Mouse (Mus musculus): ENCODE results near the gene Tex46. TPM values are rescaled to one million over a fixed set of nuclear protein-coding genes. Genes with fewer than 3 reads are reported as not detected.

Tex46 gene
- polyA plus RNA-seq, 1 experiment from 2014 or later, result not detected

- Histone ChIP-seq H3K36me3 (ENCODE audit: control insufficient read depth, insufficient read depth, low read length) (no peaks in the 10 kb centered on the region), H3K27ac (replicated peaks; ENCODE audit: low read depth, low read length) (no peak overlapping the region)
Measured at GRCm38 (mm10) chr4:136651882-136652527, 41.8 kb downstream of the Tex46 start.

GRCm38 (mm10) chr4:136652528-136652910 is 42.3 kb downstream of the Tex46 start:
- Histone ChIP-seq H3K27ac (replicated peaks; ENCODE audit: low read depth, low read length) (no peak overlapping the region), H3K9ac (ENCODE audit: low read length) (no peak overlapping the region), H3K27me3 (ENCODE audit: control insufficient read depth, insufficient read depth, low read length) (no peaks in the 10 kb centered on the region), H3K4me2 (ENCODE audit: low read depth, severe bottlenecking) (no peak overlapping the region), H3K4me1 (ENCODE audit: control insufficient read depth, insufficient read depth, low read length) (no peaks in the 10 kb centered on the region), H3K4me3 (ENCODE audit: low read depth, low read length) (no peak overlapping the region), H3K9me3 (ENCODE audit: control insufficient read depth, low read length) (no peaks in the 10 kb centered on the region), H3K36me3 (ENCODE audit: control insufficient read depth, insufficient read depth, low read length) (no peaks in the 10 kb centered on the region)
- ATAC-seq (ENCODE audit: insufficient number of reproducible peaks, low FRiP score, low TSS enrichment, low read depth) (no peak), DNase-seq (ENCODE audit: low spot score) (no peak)
- 86% methylated on average over 11 of the region's 11 CpGs for WGBS

More at GRCm38 (mm10) chr4:136651882-136652527, 41.8 kb downstream of the Tex46 start:
- ATAC-seq (ENCODE audit: insufficient number of reproducible peaks, low FRiP score, low TSS enrichment, low read depth), result no peak
- no peaks in the 10 kb centered on the region for H3K27me3 ChIP-seq (ENCODE audit: control insufficient read depth, insufficient read depth, low read length)
- no peak overlapping the region for H3K4me3 ChIP-seq (ENCODE audit: low read depth, low read length)
- no peak overlapping the region for H3K9ac ChIP-seq (ENCODE audit: low read length)
- no peak for DNase-seq (ENCODE audit: low spot score)
- WGBS, result 83% methylated on average over 13 of the region's 13 CpGs
- H3K4me2 ChIP-seq (ENCODE audit: low read depth, severe bottlenecking), result no peak overlapping the region
- no peaks in the 10 kb centered on the region for H3K4me1 ChIP-seq (ENCODE audit: control insufficient read depth, insufficient read depth, low read length)
- no peaks in the 10 kb centered on the region for H3K9me3 ChIP-seq (ENCODE audit: control insufficient read depth, low read length)

DNA sequence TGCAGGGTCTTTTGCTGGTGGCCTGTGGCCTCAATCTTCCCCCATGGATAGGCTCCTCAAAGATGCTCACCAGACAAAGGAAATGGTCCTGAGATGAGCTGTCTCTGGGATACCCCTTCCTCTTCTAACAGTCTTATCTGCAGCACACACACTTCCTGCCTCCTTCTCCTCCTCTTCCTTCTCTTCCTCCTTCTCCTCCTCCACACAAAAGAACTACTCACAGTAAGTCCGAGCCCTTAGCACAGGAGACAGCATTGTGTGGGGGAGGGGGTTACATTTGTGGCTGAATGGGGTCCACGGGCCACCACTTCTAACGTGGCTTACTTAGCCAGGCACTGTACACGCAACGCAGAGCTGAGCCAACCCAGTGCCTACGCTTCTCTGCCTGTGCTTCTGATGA is 42.8 kb downstream of the Tex46 start:
- no peak for ATAC-seq (ENCODE audit: insufficient number of reproducible peaks, low FRiP score, low TSS enrichment, low read depth)
- H3K4me1 ChIP-seq (ENCODE audit: control insufficient read depth, insufficient read depth, low read length), result no peaks in the 10 kb centered on the region
- no peak overlapping the region for H3K4me3 ChIP-seq (ENCODE audit: low read depth, low read length)
- H3K4me2 ChIP-seq (ENCODE audit: low read depth, severe bottlenecking), result no peak overlapping the region
- H3K27ac ChIP-seq (replicated peaks; ENCODE audit: low read depth, low read length), result no peak overlapping the region
- WGBS, result 82% methylated on average over 6 of the region's 6 CpGs
- no peak for DNase-seq (ENCODE audit: low spot score)
- H3K36me3 ChIP-seq (ENCODE audit: control insufficient read depth, insufficient read depth, low read length), result no peaks in the 10 kb centered on the region
- H3K9ac ChIP-seq (ENCODE audit: low read length), result no peak overlapping the region
- H3K9me3 ChIP-seq (ENCODE audit: control insufficient read depth, low read length), result no peaks in the 10 kb centered on the region
- H3K27me3 ChIP-seq (ENCODE audit: control insufficient read depth, insufficient read depth, low read length), result no peaks in the 10 kb centered on the region

- Histone ChIP-seq H3K36me3 (ENCODE audit: control insufficient read depth, insufficient read depth, low read length) (no peaks in the 10 kb centered on the region), H3K4me1 (ENCODE audit: control insufficient read depth, insufficient read depth, low read length) (no peaks in the 10 kb centered on the region), H3K27ac (replicated peaks; ENCODE audit: low read depth, low read length) (no peak overlapping the region), H3K27me3 (ENCODE audit: control insufficient read depth, insufficient read depth, low read length) (no peaks in the 10 kb centered on the region), H3K4me2 (ENCODE audit: low read depth, severe bottlenecking) (no peak overlapping the region), H3K4me3 (ENCODE audit: low read depth, low read length) (no peak overlapping the region), H3K9me3 (ENCODE audit: control insufficient read depth, low read length) (no peaks in the 10 kb centered on the region), H3K9ac (ENCODE audit: low read length) (no peak overlapping the region)
- 85% methylated on average over 10 of the region's 10 CpGs for WGBS
- DNase-seq (ENCODE audit: low spot score) (no peak), ATAC-seq (ENCODE audit: insufficient number of reproducible peaks, low FRiP score, low TSS enrichment, low read depth) (no peak)
Measured at GRCm38 (mm10) chr4:136653692-136654234, 43.5 kb downstream of the Tex46 start.

- no peak for ATAC-seq (ENCODE audit: insufficient number of reproducible peaks, low FRiP score, low TSS enrichment, low read depth)
- Histone ChIP-seq H3K9ac (ENCODE audit: low read length) (no peak overlapping the region), H3K4me3 (ENCODE audit: low read depth, low read length) (no peak overlapping the region), H3K4me1 (ENCODE audit: control insufficient read depth, insufficient read depth, low read length) (no peaks in the 10 kb centered on the region), H3K4me2 (ENCODE audit: low read depth, severe bottlenecking) (no peak overlapping the region), H3K27me3 (ENCODE audit: control insufficient read depth, insufficient read depth, low read length) (no peaks in the 10 kb centered on the region), H3K27ac (replicated peaks; ENCODE audit: low read depth, low read length) (no peak overlapping the region), H3K9me3 (ENCODE audit: control insufficient read depth, low read length) (no peaks in the 10 kb centered on the region), H3K36me3 (ENCODE audit: control insufficient read depth, insufficient read depth, low read length) (peaks cover 5% of the 10 kb centered on the region; the same call in 1 of the 2 replicates)
- 83% methylated on average over 3 of the region's 3 CpGs for WGBS
- no peak for DNase-seq (ENCODE audit: low spot score)
Measured at GRCm38 (mm10) chr4:136657914-136658313, 47.7 kb downstream of the Tex46 start.

Small RNAs within 50 kb of the gene (microRNA-seq; reads per million reads assigned to microRNA genes)
- gene Gm22180, result not detected

Other genes starting within 250 kb of the Tex46 start
- gene Htr1d, start 186.9 kb upstream of the Tex46 start, polyA plus RNA-seq (2014; fragmentation: Nextera tagmentation; extraction: Ambion mirVana), result 0.15 TPM in 1 of 2 replicates, not detected in the other
- gene 6030445D17Rik, start 148.2 kb upstream of the Tex46 start, polyA plus RNA-seq (2014; fragmentation: Nextera tagmentation; extraction: Ambion mirVana), result 0.08 and 0.10 TPM in 2 replicates
- gene Luzp1, start 140.7 kb upstream of the Tex46 start, polyA plus RNA-seq (2014; fragmentation: Nextera tagmentation; extraction: Ambion mirVana), result 134 and 137 TPM in 2 replicates
- gene Kdm1a, start 7.7 kb upstream of the Tex46 start, polyA plus RNA-seq (2014; fragmentation: Nextera tagmentation; extraction: Ambion mirVana), result 75.3 and 82.3 TPM in 2 replicates
- gene Lactbl1, start 12.2 kb downstream of the Tex46 start, polyA plus RNA-seq (2014; fragmentation: Nextera tagmentation; extraction: Ambion mirVana), result not detected in 2 replicates
- gene Ephb2, start 225.6 kb downstream of the Tex46 start, polyA plus RNA-seq (2014; fragmentation: Nextera tagmentation; extraction: Ambion mirVana), result 12.5 and 16.2 TPM in 2 replicates